9 mouse cellular contexts compared by ENCODE assay signal in the genomic region with DNA sequence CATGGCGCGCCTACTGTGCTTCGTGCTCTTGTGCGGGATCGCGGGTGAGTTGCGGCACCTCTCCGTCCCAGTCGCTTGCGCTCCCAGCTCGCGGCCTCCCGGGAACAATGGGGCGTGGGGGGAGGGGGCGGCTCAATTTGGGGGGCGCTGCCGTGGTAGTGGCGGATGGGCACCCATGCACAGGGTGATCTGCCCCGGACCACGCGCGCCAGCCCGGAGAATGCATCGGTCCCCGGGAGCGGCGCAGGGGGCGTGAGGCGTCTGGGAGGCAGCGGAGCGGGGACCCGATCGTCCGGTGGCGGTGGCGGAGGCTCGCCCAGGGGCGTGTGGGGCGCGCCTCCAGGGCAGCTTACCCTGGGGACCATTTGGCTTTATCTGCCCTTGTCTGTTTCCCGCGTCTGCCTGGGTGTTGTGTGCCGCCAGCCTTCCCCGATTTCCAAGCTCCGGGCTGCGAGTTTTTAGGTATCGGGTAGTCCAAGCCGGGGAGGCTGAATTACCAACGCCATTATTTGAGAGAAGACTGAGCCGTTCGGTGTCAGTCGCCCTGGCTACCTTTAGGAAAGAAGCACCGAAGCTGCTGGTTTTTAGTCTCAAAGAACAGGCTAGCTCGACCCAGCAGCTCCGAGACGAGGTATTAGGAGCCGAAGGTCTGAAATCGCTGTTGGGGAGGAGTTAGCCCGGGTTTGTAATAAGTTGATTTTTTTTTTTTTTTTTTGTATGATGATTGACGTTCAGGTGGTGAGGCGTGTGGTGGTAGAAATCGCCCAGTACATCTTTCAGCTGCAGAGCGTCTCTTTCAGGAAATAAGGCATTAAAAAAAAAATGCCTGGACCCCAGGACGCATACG. TPM values are rescaled to one million over a fixed set of nuclear protein-coding genes. Genes with fewer than 3 reads are reported as not detected.
DNase-seq lines count a peak whose midpoint lies in the region; ATAC-seq lines count a peak whose summit lies in the region.
"Had no signal": no experiment of that assay in that cellular context is flagged by ENCODE, and none has a peak within 500 bp of the region (broad histone marks: within the 10 kb centered on the region; RNA-seq: fewer than 3 reads in every experiment).

No protein-coding gene starts in this region.

- H3K27ac ChIP-seq in heart, embryonic 16.5 days (ENCODE audit: low read length) = peak overlapping the region; percentile 82

- H3K36me3 ChIP-seq in heart, embryonic 16.5 days (ENCODE audit: control insufficient read depth, insufficient read depth) = no peaks in the 10 kb centered on the region

- peak; percentile 17 for ATAC-seq in frontal cortex, adult (ENCODE audit: low TSS enrichment)
- peak; percentile 46 for ATAC-seq in CD4-positive, CD25-positive, alpha-beta regulatory T cell, adult 4 months
- peak; percentile 62 for ATAC-seq in heart, embryonic 16.5 days (replicated peaks; ENCODE audit: extremely low read depth, insufficient read depth, low FRiP score)
- ATAC-seq in megakaryocyte-erythroid progenitor cell, adult 5-6 weeks (replicated peaks; ENCODE audit: low FRiP score, low TSS enrichment, poor library complexity, severe bottlenecking) = peak; percentile 64

- H3K27me3 ChIP-seq in heart, embryonic 16.5 days (ENCODE audit: control insufficient read depth, insufficient read depth, low read length) = no peaks in the 10 kb centered on the region

- peak overlapping the region; percentile 62 for H3K4me3 ChIP-seq in heart, embryonic 16.5 days (ENCODE audit: low read length)

- under 1% methylated on average over 62 of the region's 65 CpGs for WGBS in heart, embryonic 16.5 days

- no peak for DNase-seq in frontal cortex, postnatal 14 days (ENCODE audit: low spot score in 2 of 2)
- peak; percentile 38 to 40 for DNase-seq in cerebellum, postnatal 36 days
- peak; percentile 38 for DNase-seq in kidney, postnatal 14 days
- DNase-seq in thymus, postnatal 25 days = peak; percentile 33

- H3K9me3 ChIP-seq in heart, embryonic 16.5 days (replicated peaks; ENCODE audit: control insufficient read depth, low read length) = no peaks in the 10 kb centered on the region

- peak overlapping the region; percentile 74 for H3K9ac ChIP-seq in heart, embryonic 16.5 days (ENCODE audit: low read length)

- peaks cover 6% of the 10 kb centered on the region; the same call in 1 of the 2 replicates for H3K4me1 ChIP-seq in heart, embryonic 16.5 days (ENCODE audit: control insufficient read depth, insufficient read depth, low read length)

- peak overlapping the region; percentile 68 for H3K4me2 ChIP-seq in heart, embryonic 16.5 days (ENCODE audit: low read depth, low read length)

RNA-seq across cellular contexts. Expression of gene Cxadr, which starts 0.8 kb away (rescaled TPM):
- polyA plus RNA-seq in CD4-positive, CD25-positive, alpha-beta regulatory T cell, adult 4 months (2017; shearing (Covaris generic)) = 1 to 10 TPM in 1 of 2 experiments, under 1 TPM in 1; 0.98 to 1.6 TPM
- 25.8 and 28.5 TPM in 2 replicates for polyA plus RNA-seq in heart, embryonic 16.5 days (2015; fragmentation: Nextera tagmentation; extraction: Ambion mirVana)
- total RNA-seq in megakaryocyte-erythroid progenitor cell, adult 5-6 weeks (2014; fragmentation: Nextera tagmentation) = 0.48 and 1.6 TPM in 2 replicates
- total RNA-seq in megakaryocyte-erythroid progenitor cell, adult 5-6 weeks (2017) = 0.04 TPM in 1 of 2 replicates, not detected in the other
- total RNA-seq: MEL had no signal

Comparison
In these comparisons a context has a peak if more than half of its experiments do, and no peak if none do; other contexts are left out.
1. DNase-seq: peak in cerebellum, postnatal 36 days (2 of 2), kidney, postnatal 14 days (single experiment) and thymus, postnatal 25 days (single experiment); none in frontal cortex, postnatal 14 days (0 of 2).
2. RNA of gene Cxadr, which starts 0.8 kb away (polyA plus RNA-seq): 25.8 to 28.5 TPM in heart, embryonic 16.5 days; 0.98 to 1.6 TPM in CD4-positive, CD25-positive, alpha-beta regulatory T cell, adult 4 months; every median in the first group is over 10 times any median in the second.
3. Peak in every context shown above with its lines, with median percentiles within 50 percentile points of each other: ATAC-seq.